Mouse (Mus musculus) cerebellum, postnatal 25 days (tissue): Measurements from ENCODE around the gene Ctcfl.
"Not testable (repeated sequence)": the region's sequence is repeated elsewhere in the genome, so short reads cannot be mapped to it uniquely, and the experiment has no call there.

ENCODE experiments used
- DNase-seq, 2 experiments: peaks; one replicate each; pipeline ENCODE4 v3.0.0; 2021; ENCODE audit warnings: mixed read lengths in 2 of 2

Ctcfl gene

DNA sequence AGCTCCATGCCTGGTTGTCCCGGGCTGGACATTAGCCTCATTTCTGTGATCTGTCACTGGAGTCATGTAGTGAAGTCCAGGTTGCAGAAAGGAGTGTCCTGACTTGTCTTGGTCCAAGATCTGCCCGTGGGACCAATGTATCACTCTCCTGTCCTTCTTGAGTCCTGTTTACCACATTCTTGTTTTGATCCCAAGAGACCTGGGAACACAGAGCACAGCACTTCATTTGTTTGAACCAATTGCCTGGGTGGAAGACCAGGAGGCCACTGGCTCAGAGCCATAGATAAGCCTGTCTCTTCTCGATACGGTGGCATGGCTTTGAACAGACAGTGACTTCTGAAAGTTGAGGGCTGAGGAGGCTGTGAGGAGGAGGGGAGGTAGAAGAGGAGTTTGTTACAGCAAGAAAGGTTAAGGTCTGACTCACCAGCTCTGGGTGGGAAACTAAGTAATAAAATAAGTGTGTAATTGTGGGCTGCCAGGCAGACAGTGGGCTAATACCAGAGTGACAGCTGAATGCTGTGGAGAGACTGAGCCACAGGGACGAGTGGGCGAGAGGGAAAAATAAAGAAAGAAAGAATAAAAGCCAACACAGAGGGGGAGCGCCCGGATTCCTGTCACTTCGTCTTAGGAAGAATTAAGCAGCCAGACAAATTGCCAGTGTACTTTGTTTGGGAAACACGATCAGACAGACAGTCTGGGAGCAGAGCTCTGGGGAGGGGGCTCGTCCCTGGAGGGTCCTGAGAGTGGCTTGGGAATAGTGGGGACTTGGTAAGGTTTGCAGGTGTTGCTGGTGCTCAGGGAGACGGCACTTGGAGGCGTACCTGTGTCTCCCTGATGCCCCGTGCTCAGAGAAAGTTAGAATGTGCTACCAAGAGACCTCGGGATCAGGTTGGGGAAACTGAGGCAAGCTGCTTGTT lies 19.3 kb upstream of the Ctcfl start:
- DNase-seq: no peak

DNA sequence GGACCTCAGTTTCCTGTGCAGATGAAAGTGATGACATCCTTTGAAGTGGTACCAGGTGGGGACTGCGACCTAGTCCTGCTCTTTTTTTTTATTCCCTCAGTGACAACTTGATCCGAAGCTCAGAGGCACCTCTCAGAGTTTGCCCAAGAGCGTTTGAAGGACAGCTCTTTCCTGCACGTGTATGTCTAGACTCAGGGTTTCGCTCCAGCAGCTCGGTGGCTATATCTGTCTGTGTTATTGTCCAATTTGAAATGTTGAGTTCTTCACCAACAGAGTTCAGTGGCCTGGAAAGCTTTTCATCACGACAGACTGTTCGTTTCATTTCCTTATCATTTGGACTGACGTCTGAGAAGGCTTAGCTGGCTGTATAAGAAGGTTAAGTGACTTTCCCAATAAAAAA lies 15.4 kb upstream of the Ctcfl start:
- DNase-seq: no peak

DNA sequence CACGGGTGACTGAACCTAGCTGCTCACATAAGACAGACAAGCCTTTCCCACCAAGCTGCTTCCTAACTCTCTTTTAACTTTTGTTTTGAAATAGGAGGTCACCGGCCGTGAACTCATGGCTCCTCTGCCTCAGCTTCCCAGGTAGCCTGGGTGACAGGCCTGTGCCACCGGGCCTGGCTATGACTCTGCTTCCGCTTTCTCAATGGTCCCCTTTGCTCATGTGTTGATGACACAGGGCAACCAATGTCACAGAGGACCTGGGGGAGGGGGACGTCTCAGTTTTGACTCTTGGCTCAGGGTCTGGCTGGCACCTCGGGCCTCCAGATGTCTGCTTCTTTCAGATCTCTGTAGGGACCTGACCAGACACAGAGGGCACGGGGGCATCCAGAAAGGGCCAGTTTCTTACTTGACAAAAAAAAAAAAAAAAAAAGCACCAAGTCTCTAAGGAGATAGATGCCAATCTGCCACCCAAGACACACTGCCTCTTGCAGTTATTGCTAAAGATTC lies 13.5 kb upstream of the Ctcfl start:
- DNase-seq: no peak

DNA sequence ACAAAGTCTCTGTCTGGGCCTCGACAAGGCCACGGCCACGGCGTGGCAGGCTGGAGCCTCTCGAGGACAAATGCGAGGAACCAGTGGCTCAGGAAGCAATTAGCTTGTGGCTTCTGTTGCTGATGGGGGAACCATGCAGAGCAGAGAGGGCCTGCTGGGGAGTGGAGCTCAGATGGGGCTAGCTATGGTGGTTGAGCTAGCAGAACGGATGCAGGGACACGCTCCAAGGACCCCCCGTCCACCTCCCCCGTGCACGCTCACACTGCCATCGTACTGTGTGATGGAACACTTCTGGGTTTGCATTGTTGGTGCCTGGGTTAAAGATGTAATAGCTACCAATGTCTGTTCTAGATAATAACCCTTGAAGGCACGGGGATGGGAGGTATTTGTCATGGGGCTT lies 12.9 kb upstream of the Ctcfl start:
- no peak for DNase-seq

DNA sequence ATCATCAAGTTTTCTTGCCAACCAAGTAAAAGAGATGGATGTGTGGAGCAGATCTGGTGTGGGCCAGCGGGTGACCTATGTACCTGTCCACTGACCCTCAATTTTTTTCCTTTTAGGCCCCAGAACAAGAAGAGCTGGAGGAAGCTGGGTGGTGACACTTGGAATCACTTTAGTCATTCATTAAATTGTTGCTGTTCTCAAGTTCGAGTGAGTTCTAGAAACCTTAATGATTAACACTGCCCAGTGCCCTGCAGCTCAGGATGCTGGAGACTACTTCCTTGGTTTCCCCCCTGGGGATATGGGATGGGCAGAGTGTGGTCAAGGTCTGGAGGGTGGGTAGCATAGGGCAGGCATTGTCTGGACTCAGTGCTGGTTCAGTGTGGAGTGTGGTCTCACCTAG lies 9.8 kb upstream of the Ctcfl start:
- no peak for DNase-seq

DNA sequence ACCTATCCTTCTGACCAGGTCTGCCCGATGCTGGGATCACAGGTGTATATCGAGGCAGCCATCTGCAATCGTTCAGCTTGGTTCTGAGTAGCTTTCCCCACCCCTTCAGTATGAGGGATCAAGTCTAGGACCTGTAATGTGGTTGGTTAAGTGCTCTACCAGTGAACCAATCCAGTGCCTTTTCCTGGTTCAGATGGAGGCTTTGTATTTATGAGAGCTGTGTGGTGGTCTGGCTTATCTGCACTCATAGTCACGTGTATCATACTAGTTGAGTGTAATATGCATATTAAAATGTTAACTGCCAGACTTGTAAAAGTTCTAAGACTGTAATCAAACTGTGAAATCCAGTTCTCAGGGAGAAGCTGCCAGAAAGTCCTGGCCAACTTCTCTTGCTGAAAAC lies 7.1 kb upstream of the Ctcfl start:
- DNase-seq: no peak

DNA sequence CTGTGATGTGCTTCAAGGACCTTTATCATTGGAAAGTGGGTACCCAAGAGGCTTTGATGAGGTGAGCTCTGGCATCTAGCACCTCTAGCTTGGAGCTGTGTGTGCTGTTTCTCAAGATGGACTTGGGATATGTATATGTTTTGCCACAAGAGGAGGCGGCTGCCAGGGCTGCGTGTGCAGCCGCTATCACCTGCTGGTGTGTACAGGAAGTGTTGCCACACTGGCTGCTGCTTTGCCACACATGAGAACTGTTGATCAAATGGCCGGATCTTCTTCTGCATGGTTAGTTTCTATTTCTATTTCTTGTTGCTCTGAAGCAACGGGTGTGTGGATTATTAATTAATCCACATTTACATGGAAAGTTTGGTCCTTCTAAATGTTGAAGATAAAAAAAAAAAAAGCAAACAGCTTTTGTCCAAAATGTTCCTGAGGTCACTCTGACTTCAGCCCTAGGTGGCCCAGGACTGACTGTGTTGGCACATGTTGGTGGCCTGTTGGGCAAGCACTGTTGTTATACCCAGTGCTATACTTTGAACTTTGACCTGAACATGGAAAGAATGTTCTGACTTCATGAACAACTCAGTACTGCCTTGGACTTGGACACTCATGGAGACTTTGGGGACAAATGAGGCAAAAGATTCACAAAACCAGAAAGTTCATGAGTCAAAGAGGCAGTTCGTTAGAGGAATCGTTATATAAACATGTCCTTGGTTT lies 4.9 kb upstream of the Ctcfl start:
- DNase-seq: no peak

DNA sequence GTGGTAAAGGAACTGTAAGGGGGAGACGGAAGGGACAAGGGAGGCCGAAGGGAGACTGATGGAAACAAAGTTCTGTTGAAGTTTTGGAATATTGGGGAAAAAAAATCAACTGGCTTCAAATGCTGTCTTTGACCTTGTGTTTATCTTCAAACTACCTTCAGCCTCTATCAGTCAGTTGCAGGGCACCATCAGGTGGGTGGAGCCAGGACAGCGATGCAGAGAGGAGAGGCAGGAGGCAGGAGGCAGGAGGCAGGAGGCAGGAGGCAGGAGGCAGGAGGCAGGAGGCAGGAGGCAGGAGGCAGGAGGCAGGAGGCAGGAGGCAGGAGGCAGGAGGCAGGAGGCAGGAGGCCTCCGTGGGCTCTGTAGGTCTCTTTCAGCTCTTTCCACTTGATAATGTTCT lies 792 bp upstream of the Ctcfl start:
- not testable (repeated sequence) for DNase-seq

DNA sequence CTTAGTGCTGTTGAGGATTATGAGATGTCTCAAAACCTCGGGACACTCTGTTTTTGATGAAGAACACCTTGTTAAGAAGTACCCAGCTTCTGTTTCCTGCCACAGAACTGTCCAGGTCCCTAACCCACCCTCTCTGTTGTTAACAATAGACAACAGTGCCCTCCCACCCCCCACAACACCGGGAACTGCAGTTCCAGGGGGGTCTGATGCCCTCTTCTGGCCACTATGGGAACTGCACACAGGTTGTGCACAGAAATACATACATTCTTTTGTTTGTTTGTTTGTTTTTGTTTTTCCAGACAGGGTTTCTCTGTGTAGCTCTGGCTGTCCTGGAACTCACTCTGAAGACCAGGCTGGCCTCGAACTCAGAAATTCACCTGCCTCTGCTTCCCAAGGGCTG lies 5.5 kb downstream of the Ctcfl start:
- not testable (repeated sequence) for DNase-seq

DNA sequence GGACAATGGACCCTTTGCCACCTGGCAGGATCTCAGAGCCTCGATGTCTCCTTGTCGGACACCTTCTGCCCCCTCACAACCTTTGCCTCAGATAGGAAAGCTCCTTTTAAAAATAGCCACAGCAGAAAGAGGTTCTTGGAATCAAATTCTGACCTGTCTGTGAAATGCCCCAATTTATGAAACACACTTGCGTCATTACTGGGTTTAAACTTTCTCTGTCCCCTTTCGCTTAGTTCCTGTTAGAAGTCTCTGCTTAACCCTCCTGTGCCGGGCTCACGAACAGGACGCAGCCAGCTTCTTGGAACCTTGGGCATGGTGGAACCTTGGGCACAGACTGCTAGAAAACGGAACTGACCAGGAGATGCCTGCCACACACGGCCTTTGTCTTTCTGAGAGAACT lies 8.8 kb downstream of the Ctcfl start:
- DNase-seq: no peak

DNA sequence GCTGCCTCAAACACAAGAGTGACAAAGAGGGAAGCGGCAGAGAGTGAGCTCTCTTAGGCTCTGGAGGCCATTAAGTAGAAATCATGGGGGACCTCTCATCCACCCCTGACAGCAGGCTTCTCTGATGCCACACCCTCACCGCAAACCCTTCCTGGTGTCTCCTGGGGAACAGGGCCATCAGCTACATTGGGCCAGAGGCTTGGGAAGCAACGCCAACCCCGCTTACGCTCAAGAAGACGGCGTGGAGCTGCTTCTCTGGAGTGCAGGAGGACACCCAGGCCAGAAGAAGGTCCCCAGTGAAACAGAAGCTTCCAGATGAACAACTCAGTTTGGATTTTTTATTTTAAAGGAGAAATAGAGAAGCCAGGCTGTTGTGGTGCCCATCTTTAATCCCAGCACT lies 9.8 kb downstream of the Ctcfl start:
- no peak for DNase-seq

DNA sequence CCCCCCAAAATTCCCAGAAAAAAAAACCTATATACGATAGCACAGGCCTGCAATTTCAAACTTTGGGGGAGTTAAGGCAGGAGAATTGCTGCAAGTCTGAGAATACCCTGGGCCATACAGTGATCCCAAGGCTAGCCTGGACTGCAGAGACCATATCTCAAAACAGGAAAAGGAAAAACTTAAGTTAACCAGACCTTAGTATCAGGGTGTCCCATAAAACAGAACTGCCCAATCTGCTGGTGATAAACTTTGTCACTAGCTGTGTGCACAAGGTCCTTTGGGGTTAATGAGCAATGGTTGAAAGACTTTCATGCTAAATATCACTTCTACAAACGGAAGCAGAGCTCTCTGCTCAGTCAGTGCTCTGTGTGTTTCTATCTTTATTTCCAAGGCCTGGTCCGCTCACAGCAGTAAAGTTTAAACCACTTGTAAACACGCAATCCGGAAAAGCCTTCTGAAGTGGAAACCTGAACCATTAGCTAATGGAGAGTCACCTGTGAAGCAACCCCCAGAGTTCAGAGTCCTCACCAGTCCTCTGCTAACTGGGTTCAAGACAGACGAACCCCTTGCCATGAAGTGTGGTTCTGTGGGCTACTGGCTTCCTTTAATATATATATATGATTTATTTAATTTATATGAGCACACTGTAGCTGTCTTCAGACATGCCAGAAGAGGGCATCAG lies 10.7 kb downstream of the Ctcfl start:
- no peak for DNase-seq

DNA sequence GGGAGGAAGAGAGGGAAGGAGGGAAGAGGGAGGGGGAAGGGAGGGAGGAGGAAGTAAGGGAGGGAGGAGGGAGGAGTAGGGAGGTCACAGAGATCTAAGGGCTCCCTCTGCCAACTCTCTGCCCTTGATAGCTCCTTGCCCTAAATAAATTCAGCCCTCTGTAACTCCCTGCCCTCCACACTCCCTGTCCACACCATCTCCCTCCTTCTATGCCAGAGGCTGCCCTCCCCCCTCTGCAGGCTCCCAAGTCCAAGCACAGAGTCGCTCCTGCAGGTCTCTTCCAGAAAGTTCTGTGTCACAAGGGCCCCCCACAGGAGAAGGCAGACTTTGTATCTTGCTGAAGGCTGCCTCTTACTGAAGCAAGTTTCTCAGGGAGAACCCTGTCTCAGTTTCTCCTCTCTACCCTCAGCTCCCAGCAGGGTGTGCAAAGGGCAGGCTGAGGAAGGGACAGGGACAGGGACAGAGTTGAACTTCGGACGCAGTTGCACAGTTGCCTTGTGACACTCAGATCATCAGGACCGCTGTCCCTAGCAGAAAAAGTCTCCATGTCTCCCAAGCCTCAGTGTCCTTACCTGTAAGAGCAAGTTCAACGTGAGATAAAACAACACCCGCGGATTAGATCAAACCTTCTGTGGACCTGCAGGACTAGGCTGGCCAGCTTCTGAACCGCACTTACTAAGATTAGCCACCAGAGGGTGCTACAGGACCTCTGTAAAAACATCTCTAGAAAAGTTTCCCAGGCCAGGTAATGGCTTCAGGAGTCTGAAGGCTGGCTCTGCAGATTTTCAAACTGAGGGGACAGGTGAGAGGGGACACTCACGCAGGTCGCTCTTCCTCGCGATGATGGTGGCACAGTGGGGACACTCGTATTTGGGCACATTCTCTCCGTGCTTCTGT lies 12.2 kb downstream of the Ctcfl start:
- peak; percentile 55 to 69 for DNase-seq

DNA sequence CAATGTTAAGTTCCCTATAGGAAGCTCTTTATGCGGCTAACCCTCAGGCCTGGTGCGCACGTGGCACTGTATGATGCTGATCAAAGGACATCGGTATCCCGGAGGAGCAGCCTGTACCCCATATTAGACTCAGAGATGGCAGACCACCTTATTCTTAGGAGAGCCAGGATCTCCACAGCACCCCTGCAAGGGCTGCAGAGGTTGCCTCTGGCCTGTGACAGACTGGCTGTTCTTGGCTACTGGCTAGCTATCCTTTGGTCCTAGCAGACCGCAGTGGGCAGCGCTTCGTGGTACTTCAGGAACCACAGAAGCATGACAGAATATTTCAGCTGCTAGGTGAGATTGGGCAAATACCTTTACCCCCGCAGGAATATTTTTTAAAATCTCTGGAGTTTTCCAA lies 12.9 kb downstream of the Ctcfl start:
- DNase-seq: no peak

DNA sequence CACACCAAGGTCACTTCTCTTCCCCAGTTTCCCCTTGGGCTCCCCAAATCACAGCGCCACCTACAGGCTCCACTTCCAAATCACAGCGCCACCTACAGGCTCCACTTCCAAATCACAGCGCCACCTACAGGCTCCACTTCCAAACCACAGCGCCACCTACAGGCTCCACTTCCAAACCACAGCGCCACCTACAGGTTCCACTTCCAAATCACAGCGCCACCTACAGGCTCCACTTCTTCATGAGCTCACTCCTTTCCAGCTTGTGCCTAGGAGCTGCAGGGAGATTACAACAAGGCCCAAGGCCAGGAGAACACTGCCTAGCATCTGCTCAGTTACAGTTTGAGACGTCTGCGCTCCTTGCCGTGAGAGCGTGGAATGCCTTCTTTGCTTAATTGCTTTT lies 22.0 kb downstream of the Ctcfl start:
- peak in 1 of 2 experiments; percentile 22 for DNase-seq

DNA sequence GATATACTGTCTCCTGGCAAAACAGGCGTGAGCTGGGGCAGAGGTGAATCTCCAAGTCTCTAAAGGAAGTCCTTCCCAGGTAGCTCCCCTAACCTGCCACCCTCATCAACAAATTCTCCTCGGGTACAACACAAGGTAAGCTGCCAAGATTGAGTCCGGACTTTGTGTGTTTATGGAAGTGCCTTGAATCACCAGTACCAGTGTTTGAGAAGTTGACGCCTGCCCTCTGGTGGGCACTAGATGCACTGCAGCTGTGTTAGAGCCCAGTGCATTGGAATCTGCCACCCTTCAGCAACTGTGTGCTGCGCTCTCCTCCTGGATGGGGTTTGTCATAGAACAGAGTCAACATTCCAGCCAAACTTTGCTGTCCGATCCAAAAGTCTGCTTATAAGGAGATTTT lies 29.9 kb downstream of the Ctcfl start:
- DNase-seq: peak; percentile 85 to 90

DNA sequence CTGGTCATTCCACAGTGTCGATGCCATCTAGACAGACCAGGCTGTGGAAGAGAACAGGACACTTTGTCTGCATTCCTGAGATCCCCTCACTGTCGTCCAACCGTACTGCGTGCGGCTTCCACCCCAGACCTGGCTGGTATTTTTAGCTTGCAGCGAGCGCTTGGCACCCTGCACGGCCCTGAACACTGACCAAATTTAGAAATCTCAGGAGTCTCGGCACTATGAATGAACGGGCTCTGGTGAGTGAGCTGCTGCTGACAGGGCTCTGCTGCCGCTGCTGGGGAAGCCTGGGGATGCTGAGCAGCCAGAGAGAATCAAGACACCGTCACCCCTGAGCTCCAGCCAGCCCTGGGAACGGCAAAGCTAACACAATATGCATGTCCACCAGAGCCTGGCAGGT lies 31.9 kb downstream of the Ctcfl start:
- DNase-seq: peak; percentile 45 to 51

DNA sequence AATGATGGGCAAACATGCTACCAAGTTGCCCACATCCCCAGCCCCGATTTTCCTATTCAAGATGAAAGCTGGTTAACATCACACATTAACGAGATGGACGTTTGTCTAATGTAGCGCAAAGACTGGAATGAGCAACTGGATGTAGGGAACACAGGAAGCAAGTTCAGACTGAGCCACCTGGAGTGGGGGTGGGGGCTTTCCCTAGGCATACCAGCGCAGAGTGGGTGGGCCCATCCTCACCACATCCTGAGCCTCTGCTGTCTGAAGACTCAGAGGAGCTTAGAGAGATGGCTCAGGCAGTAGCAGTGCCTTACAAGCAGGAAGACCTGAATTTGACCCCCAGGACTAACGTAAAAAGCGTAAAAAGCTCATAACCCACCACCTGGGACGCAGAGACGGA lies 33.6 kb downstream of the Ctcfl start:
- no peak for DNase-seq

DNA sequence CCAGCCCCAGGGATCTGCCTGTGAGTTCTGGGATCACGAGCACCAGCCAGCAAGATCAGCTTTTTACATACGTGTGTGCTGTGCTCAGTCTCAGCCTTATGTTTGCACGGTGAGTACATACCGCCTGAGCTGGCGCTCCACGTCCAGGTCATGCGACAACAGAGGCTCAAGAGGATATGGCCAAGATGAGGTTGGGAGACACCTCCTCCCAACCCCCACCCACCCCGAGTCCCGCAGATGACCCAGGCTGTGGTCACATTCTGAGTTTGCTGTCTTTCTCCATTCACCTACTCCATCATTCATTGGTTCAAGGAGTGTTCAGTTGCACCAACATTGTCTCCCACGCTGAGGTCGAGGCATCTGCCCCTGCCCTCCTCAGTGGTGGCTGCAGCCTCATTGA lies 34.5 kb downstream of the Ctcfl start:
- no peak for DNase-seq

DNA sequence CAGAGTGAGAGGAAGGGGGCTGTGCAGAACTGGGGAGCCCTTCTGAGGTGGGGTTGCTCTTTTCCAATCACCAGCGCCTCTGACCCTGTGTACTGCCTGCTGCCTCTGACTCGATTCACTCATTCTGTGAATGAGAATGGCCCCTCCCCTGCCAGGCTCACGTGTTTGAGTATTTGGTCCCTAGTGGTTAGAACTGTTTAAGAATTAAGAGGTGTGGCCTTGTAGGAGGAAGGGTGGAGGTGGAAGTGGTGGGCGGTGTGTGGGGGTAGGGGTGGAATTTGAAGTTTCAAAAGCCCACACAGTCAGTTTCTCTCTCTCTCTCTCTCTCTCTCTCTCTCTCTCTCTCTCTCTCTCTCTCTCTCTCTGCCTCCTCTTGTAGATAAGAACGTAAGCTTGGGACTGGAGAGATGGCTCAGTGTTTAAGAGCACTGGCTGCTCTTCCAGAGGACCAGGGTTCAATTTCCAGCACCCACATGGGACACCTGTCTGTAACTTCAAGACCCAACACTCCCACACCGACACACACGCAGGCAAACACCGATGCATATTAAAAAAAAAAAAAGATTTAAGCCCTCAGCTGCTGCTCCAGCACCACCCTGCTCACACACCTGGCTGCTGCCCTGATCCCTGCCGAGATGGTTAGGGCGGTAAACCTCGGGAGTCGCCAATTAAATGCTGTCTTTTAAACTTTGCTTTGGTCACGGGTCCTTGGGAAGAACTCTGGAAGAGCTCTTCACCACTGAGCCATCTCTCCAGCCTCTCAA lies 35.4 kb downstream of the Ctcfl start:
- DNase-seq: no peak

DNA sequence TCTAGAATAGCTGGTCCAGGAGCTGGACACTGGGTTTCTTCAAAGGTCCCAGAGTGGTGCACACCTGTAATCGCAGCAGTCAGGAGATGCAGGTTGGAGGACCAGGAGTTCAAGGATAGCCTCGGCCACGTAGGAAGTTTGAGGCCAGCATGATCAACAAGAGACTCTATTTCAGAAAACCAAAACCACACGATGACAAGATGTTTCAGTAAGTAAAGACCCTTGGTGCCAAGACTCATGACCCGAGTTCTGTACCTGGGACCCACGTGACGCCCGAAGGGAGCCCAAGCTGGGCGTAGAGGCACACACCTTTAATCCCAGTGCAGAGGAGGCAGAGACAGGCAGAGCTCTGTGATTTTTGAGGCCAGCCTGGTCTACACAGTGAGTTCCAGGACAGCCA lies 36.2 kb downstream of the Ctcfl start:
- DNase-seq: no peak

DNA sequence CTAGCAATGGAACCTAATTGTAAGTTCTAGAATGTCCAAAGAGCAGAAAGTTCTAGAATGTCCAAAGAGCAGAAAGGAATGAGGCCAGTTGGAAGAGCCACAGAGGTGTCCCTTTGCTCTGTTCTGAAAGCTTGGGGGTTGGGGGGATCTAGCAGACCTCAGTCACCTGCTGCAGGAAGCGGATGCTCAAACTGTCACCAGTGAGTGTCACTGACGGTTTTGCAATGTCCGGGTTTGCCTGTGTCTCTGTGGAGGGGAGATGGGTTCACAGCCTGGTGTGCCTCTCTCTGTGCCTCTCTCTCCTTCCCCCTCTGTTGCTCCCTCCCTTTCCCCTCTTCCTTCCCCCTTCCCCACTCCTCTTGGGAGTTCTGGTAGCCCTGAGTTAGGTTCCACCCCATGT lies 36.6 kb downstream of the Ctcfl start:
- DNase-seq: no peak
